Mouse (Mus musculus) neural tube, embryonic 12.5 days (tissue): ENCODE data around the gene Gsg1l2. TPM values are rescaled to one million over a fixed set of nuclear protein-coding genes. Genes with fewer than 3 reads are reported as not detected.

Experiments
- ATAC-seq: fragments of 200-750 bp; cut with Nextera tagmentation; 2 replicates; pipeline ENCODE4 v1.8.0; 2017; ENCODE audit warnings: low read depth, mild to moderate bottlenecking, moderate TSS enrichment, moderate library complexity; ENCODE audit not compliant: low FRiP score
- H3K27ac ChIP-seq: fragments of 300-500 bp; sonication (generic); 2 replicates; pipeline ENCODE4 v1.5.1; 2016
- H3K27me3 ChIP-seq: fragments of 300-500 bp; sonication (generic); replicated peaks from 2 replicates; pipeline ENCODE4 v1.6.1; 2016; ENCODE audit warnings: mild to moderate bottlenecking
- H3K36me3 ChIP-seq: fragments of 300-500 bp; sonication (generic); 2 replicates; pipeline ENCODE4 v1.6.1; 2016; ENCODE audit warnings: mild to moderate bottlenecking
- H3K4me1 ChIP-seq: fragments of 300-500 bp; sonication (generic); 2 replicates; pipeline ENCODE4 v1.6.1; 2016
- H3K4me2 ChIP-seq: fragments of 300-500 bp; sonication (generic); replicated peaks from 2 replicates; pipeline ENCODE4 v1.6.1; 2016; ENCODE audit warnings: mild to moderate bottlenecking
- H3K4me3 ChIP-seq: fragments of 300-500 bp; sonication (generic); 2 replicates; pipeline ENCODE4 v1.5.1; 2016
- H3K9ac ChIP-seq: fragments of 300-500 bp; sonication (generic); 2 replicates; pipeline ENCODE4 v1.6.1; 2016; ENCODE audit warnings: mild to moderate bottlenecking
- H3K9me3 ChIP-seq: fragments of 300-500 bp; sonication (generic); 2 replicates; pipeline ENCODE4 v1.6.1; 2016; ENCODE audit warnings: mild to moderate bottlenecking
- WGBS: fragments of 180-500 bp; shearing (Covaris S2); methylation state at CpG from one replicate; pipeline ENCODE4 v1.1.7; 2016; 5-methylcytosine and 5-hydroxymethylcytosine counted together
- polyA plus RNA-seq: library from polyadenylated mRNA; unstranded; fragments of >200 nt; fragmentation: Nextera tagmentation; extraction: Ambion mirVana; gene quantifications from 2 replicates; pipeline ENCODE4 v1.2.1, GENCODE M21; 2016

The Gsg1l2 gene
- not detected in 2 replicates for polyA plus RNA-seq

- 79% methylated on average over 12 of the region's 12 CpGs for WGBS
- no peaks in the 10 kb centered on the region for H3K36me3 ChIP-seq
- H3K27me3 ChIP-seq = no peaks in the 10 kb centered on the region
- H3K4me2 ChIP-seq = no peak within 1 kb of the TSS
- no peak within 1 kb of the TSS for H3K27ac ChIP-seq
- no peaks in the 10 kb centered on the region for H3K9me3 ChIP-seq
- no peak for ATAC-seq
- H3K4me1 ChIP-seq = no peaks in the 10 kb centered on the region
- no peak within 1 kb of the TSS for H3K9ac ChIP-seq
- H3K4me3 ChIP-seq = no peak within 1 kb of the TSS
Measured at GRCm38 (mm10) chr11:67774379-67774778, at the start of gene Gsg1l2. Gene Gsg1l2 (plus strand): TSS chr11:67774608.

DNA sequence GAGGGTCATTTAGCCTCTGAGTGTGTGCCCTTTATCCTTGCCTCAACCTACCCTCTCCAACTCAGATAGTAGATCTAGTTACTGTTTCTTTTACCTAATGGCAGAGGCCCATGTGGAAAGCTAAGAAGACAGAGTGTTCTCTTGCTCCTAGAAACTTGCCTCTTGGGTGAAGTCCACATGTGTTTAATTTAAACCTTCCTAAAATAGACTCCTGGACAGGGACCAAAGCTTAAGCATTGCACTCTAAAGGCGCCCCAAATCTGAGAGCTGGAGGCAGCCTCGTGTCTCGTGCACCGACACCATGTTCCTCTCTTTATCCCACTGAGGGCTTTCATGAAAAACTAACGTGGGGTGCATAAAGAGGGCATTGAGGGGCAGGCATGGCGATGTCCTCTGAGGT, 47.3 kb upstream of the Gsg1l2 start:
- no peak overlapping the region for H3K9ac ChIP-seq
- WGBS = 84% methylated on average over 6 of the region's 6 CpGs
- H3K9me3 ChIP-seq = no peaks in the 10 kb centered on the region
- no peaks in the 10 kb centered on the region for H3K27me3 ChIP-seq
- no peak overlapping the region for H3K4me2 ChIP-seq
- H3K4me1 ChIP-seq = no peaks in the 10 kb centered on the region
- no peak overlapping the region for H3K27ac ChIP-seq
- no peak for ATAC-seq
- H3K4me3 ChIP-seq = no peak overlapping the region
- H3K36me3 ChIP-seq = no peaks in the 10 kb centered on the region

DNA sequence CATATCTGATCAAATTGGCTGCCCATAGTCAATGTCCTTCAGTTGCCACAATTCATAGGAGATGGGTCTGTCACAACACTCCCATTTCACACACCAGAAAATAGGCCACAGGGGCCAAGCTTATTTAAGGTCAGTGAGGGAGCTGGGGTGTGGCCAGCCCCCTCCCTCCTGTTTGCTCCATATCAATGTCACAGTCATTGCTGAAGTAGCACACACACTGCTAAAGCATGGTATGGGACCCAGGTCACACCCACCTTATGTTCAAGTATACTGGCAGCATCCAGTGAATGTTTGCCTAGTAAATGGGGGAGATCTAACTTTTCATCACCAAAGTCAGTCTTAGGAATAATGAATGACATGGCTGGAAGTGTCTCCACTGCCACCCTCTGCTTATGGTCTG, 45.7 kb upstream of the Gsg1l2 start:
- Histone ChIP-seq H3K36me3 (no peaks in the 10 kb centered on the region), H3K9ac (no peak overlapping the region), H3K4me2 (no peak overlapping the region), H3K27ac (no peak overlapping the region), H3K27me3 (no peaks in the 10 kb centered on the region), H3K9me3 (no peaks in the 10 kb centered on the region), H3K4me1 (no peaks in the 10 kb centered on the region), H3K4me3 (no peak overlapping the region)
- no peak for ATAC-seq

GRCm38 (mm10) chr11:67731056-67731455, 43.4 kb upstream of the Gsg1l2 start:
- no peak for ATAC-seq
- Histone ChIP-seq H3K9me3 (no peaks in the 10 kb centered on the region), H3K4me1 (no peaks in the 10 kb centered on the region), H3K27me3 (no peaks in the 10 kb centered on the region), H3K27ac (no peak overlapping the region), H3K4me2 (no peak overlapping the region), H3K4me3 (no peak overlapping the region), H3K36me3 (no peaks in the 10 kb centered on the region), H3K9ac (no peak overlapping the region)
- 89% methylated on average over 2 of the region's 2 CpGs for WGBS

DNA sequence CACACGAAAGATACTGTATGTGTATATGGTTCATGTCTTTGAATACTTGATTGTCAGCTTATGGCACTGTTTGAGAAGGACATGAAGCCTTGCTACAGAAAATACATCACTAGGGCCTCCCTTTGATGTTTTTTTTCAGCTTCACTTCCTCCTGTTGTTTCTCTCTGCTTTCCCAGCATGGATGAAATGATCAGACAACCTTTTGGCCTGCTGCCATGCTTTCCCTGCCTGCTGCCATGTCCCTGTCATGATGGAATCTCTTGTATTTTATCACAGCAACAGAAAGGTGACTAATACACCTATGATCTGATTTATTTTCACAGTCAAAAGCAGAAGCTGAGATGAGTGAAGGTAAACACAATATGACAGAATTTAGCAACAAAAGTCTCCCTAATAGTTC, 40.7 kb upstream of the Gsg1l2 start:
- no peak overlapping the region for H3K9ac ChIP-seq
- H3K4me2 ChIP-seq = no peak overlapping the region
- no peak overlapping the region for H3K27ac ChIP-seq
- ATAC-seq = no peak
- H3K27me3 ChIP-seq = no peaks in the 10 kb centered on the region
- WGBS = 88% methylated on average over 1 of the region's 1 CpGs
- H3K9me3 ChIP-seq = no peaks in the 10 kb centered on the region
- H3K36me3 ChIP-seq = no peaks in the 10 kb centered on the region
- no peaks in the 10 kb centered on the region for H3K4me1 ChIP-seq
- no peak overlapping the region for H3K4me3 ChIP-seq

GRCm38 (mm10) chr11:67734597-67734996, 39.8 kb upstream of the Gsg1l2 start:
- ATAC-seq = no peak
- no peaks in the 10 kb centered on the region for H3K9me3 ChIP-seq
- no peak overlapping the region for H3K27ac ChIP-seq
- H3K4me2 ChIP-seq = no peak overlapping the region
- no peak overlapping the region for H3K4me3 ChIP-seq
- H3K27me3 ChIP-seq = no peaks in the 10 kb centered on the region
- WGBS = 70% methylated on average over 3 of the region's 3 CpGs
- no peaks in the 10 kb centered on the region for H3K4me1 ChIP-seq
- no peaks in the 10 kb centered on the region for H3K36me3 ChIP-seq
- no peak overlapping the region for H3K9ac ChIP-seq

- no peaks in the 10 kb centered on the region for H3K27me3 ChIP-seq
- H3K4me3 ChIP-seq = no peak overlapping the region
- 90% methylated on average over 6 of the region's 6 CpGs for WGBS
- H3K9ac ChIP-seq = no peak overlapping the region
- no peak overlapping the region for H3K27ac ChIP-seq
- no peak overlapping the region for H3K4me2 ChIP-seq
- no peaks in the 10 kb centered on the region for H3K9me3 ChIP-seq
- no peak for ATAC-seq
- H3K4me1 ChIP-seq = no peaks in the 10 kb centered on the region
- H3K36me3 ChIP-seq = no peaks in the 10 kb centered on the region
Measured at GRCm38 (mm10) chr11:67738345-67738744, 36.1 kb upstream of the Gsg1l2 start.

DNA sequence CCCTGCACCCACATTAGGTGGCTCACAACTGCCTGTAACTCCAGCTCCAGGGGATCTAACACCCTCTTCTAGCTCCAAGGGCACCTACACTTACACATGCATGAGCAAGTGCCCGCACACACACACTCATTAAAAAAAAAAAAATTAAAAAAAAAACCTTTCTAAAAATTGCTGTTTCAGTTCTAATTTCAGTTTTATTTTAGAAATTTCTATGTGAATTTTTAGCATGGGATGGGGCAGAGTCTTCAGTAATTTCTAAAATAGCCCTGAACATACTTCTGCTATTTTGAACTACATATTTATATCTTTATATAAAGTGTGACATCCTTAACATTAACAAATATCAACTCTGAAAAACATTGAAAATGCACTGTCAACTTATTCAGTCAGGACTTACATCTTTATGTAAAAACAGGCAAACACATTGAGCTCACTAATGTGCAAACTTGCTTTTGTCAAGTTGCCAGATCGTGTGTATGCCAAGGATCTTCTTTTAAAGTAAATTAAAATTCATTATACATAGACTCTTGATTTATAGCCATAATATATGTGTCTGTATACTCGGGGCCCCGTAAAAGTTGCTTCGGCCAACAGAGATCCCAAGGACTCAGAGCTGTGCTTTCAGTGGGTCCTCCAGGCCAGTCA, 35.4 kb upstream of the Gsg1l2 start:
- ATAC-seq = no peak
- 83% methylated on average over 5 of the region's 5 CpGs for WGBS
- Histone ChIP-seq H3K9me3 (no peaks in the 10 kb centered on the region), H3K27me3 (no peaks in the 10 kb centered on the region), H3K4me2 (no peak overlapping the region), H3K9ac (no peak overlapping the region), H3K36me3 (no peaks in the 10 kb centered on the region), H3K4me3 (no peak overlapping the region), H3K4me1 (no peaks in the 10 kb centered on the region), H3K27ac (no peak overlapping the region)

- no peak overlapping the region for H3K9ac ChIP-seq
- no peak overlapping the region for H3K4me3 ChIP-seq
- H3K4me2 ChIP-seq = no peak overlapping the region
- H3K4me1 ChIP-seq = no peaks in the 10 kb centered on the region
- H3K36me3 ChIP-seq = no peaks in the 10 kb centered on the region
- no peak overlapping the region for H3K27ac ChIP-seq
- H3K9me3 ChIP-seq = no peaks in the 10 kb centered on the region
- H3K27me3 ChIP-seq = no peaks in the 10 kb centered on the region
- no peak for ATAC-seq
Measured at GRCm38 (mm10) chr11:67741569-67741968, 32.8 kb upstream of the Gsg1l2 start.

DNA sequence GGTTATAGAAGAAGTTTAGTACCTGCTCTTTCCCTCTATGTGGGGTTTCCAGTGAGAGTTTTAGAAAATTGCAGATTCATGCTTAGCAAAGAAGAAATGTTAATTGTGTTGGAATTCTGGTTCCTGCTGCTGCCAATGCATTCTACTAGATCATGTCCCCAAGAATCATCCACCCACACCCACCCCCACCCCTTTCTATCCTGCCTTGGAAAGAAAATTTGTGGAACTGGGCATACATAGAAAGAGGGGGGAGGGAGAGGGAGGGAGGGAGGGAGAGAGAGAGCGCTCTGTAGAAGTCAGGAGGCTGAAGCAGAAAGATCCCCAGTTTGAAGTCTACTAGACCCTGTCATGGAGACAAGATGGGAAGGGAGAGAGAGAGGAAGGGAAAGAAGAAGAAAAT, 18.1 kb upstream of the Gsg1l2 start:
- Histone ChIP-seq H3K27me3 (no peaks in the 10 kb centered on the region), H3K4me3 (no peak overlapping the region), H3K9ac (no peak overlapping the region), H3K9me3 (no peaks in the 10 kb centered on the region), H3K4me2 (no peak overlapping the region), H3K27ac (no peak overlapping the region), H3K4me1 (no peaks in the 10 kb centered on the region), H3K36me3 (no peaks in the 10 kb centered on the region)
- ATAC-seq = no peak
- 89% methylated on average over 1 of the region's 1 CpGs for WGBS

- no peaks in the 10 kb centered on the region for H3K9me3 ChIP-seq
- H3K4me3 ChIP-seq = no peak overlapping the region
- ATAC-seq = no peak
- H3K9ac ChIP-seq = no peak overlapping the region
- 77% methylated on average over 15 of the region's 15 CpGs for WGBS
- H3K4me1 ChIP-seq = no peaks in the 10 kb centered on the region
- no peak overlapping the region for H3K27ac ChIP-seq
- no peaks in the 10 kb centered on the region for H3K27me3 ChIP-seq
- H3K4me2 ChIP-seq = no peak overlapping the region
- no peaks in the 10 kb centered on the region for H3K36me3 ChIP-seq
Measured at GRCm38 (mm10) chr11:67757373-67758167, 16.8 kb upstream of the Gsg1l2 start.

DNA sequence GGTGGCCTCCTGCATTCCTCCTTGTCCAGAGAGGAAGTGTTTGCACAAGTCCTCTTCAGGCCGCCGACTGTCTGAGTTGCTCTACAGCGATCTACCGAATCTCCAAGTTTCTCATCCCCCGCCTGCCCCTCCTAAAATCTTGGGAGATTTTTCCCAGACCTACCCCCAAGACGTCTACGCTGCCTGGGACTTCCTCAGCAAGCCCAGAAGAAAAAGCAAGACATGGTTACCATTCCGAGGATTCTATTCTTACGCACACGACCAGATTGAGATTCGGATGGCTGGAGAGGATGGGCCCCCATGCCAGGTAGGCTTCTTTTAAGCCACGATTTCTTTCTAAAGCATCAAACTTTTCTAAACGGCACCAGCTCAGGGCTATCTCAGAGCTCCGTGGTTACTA, 3.4 kb upstream of the Gsg1l2 start, which contains the start of gene Glp2r:
TSS of gene Glp2r (minus strand) at position 101 of the 400 bp plus-strand sequence.
- no peak within 1 kb of the TSS for H3K27ac ChIP-seq
- no peaks in the 10 kb centered on the region for H3K4me1 ChIP-seq
- no peak for ATAC-seq
- H3K9ac ChIP-seq = no peak within 1 kb of the TSS
- no peaks in the 10 kb centered on the region for H3K9me3 ChIP-seq
- H3K27me3 ChIP-seq = no peaks in the 10 kb centered on the region
- WGBS = 90% methylated on average over 14 of the region's 14 CpGs
- H3K4me3 ChIP-seq = no peak within 1 kb of the TSS
- H3K4me2 ChIP-seq = no peak within 1 kb of the TSS
- H3K36me3 ChIP-seq = no peaks in the 10 kb centered on the region

DNA sequence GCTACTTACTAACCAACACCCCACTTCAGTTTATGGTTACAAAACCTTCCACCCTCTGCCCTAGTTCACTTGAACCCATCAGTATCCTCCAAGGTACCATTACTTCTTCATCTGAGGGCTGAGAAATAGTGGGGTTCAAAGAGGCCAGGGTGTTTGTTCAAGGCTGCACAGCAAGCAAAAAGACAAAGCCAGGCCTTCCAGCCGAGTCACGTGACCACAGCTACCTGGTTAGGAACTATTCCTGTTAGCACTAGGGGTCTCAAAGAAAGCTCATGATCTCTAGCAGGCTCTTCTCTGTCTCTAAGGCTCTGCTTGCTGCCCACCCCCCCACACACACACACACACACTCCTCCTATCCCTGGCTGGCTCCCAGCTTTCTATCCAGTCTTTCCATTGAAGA, 2.7 kb upstream of the Gsg1l2 start:
- Histone ChIP-seq H3K4me3 (no peak overlapping the region), H3K36me3 (no peaks in the 10 kb centered on the region), H3K4me1 (no peaks in the 10 kb centered on the region), H3K9ac (no peak overlapping the region), H3K27ac (no peak overlapping the region), H3K27me3 (no peaks in the 10 kb centered on the region), H3K4me2 (no peak overlapping the region), H3K9me3 (no peaks in the 10 kb centered on the region)
- WGBS = 93% methylated on average over 2 of the region's 2 CpGs
- no peak for ATAC-seq
